Mouse (Mus musculus) 3134 (cell line): ENCODE results near the gene Gm10318.

Experiments used
- DNase-seq: peaks from one replicate; pipeline ENCODE4 v3.0.0-alpha.2; 2011; ENCODE audit warnings: low spot score; ENCODE audit not compliant: insufficient read length; ENCODE audit errors: extremely low read depth

The Gm10318 gene

GRCm38 (mm10) chr10:77890987-77891565 is 38.4 kb downstream of the Gm10318 start:
- no peak for DNase-seq

- no peak for DNase-seq
Measured at GRCm38 (mm10) chr10:77895562-77895961, 42.9 kb downstream of the Gm10318 start.

GRCm38 (mm10) chr10:77900126-77900525 is 47.5 kb downstream of the Gm10318 start:
- DNase-seq, result no peak

- no peak for DNase-seq
Measured at GRCm38 (mm10) chr10:77900903-77901818, 48.5 kb downstream of the Gm10318 start.

- no peak for DNase-seq
Measured at GRCm38 (mm10) chr10:77901871-77902210, 49.2 kb downstream of the Gm10318 start.

- DNase-seq, result no peak
Measured at GRCm38 (mm10) chr10:77902211-77902893, 49.7 kb downstream of the Gm10318 start, which contains the start of gene Lrrc3. Gene Lrrc3, minus strand, starts transcription at chr10:77902536.

GRCm38 (mm10) chr10:77902894-77903715 is 50.4 kb downstream of the Gm10318 start:
- no peak for DNase-seq
